Mouse (Mus musculus) midbrain, embryonic 12.5 days (tissue): ENCODE data around the gene Drg1. TPM values are rescaled to one million over a fixed set of nuclear protein-coding genes. Genes with fewer than 3 reads are reported as not detected.

Experiments used
- ATAC-seq: fragments of 200-750 bp; cut with Nextera tagmentation; 2 replicates; pipeline ENCODE4 v1.8.0; 2017; ENCODE audit warnings: low read depth, moderate TSS enrichment, moderate library complexity; ENCODE audit not compliant: low FRiP score
- H3K27ac ChIP-seq: fragments of 300-500 bp; sonication (generic); replicated peaks from 2 replicates; pipeline ENCODE4 v1.5.1; 2016; ENCODE audit warnings: mild to moderate bottlenecking
- H3K27me3 ChIP-seq: fragments of 300-500 bp; sonication (generic); 2 replicates; pipeline ENCODE4 v1.6.1; 2016; ENCODE audit warnings: mild to moderate bottlenecking
- H3K36me3 ChIP-seq: fragments of 300-500 bp; sonication (generic); 2 replicates; pipeline ENCODE4 v1.6.1; 2016
- H3K4me1 ChIP-seq: fragments of 300-500 bp; sonication (generic); 2 replicates; pipeline ENCODE4 v1.6.1; 2016
- H3K4me2 ChIP-seq: fragments of 300-500 bp; sonication (generic); replicated peaks from 2 replicates; pipeline ENCODE4 v1.6.1; 2016; ENCODE audit warnings: mild to moderate bottlenecking, moderate library complexity
- H3K4me3 ChIP-seq: fragments of 300-500 bp; sonication (generic); 2 replicates; pipeline ENCODE4 v1.5.1; 2016; ENCODE audit warnings: mild to moderate bottlenecking
- H3K9ac ChIP-seq: fragments of 300-500 bp; sonication (generic); replicated peaks from 2 replicates; pipeline ENCODE4 v1.6.1; 2016; ENCODE audit warnings: mild to moderate bottlenecking, moderate library complexity
- H3K9me3 ChIP-seq: fragments of 300-500 bp; sonication (generic); 2 replicates; pipeline ENCODE4 v1.6.1; 2016; ENCODE audit warnings: mild to moderate bottlenecking
- WGBS: fragments of 180-500 bp; shearing (Covaris S2); methylation state at CpG from one replicate; pipeline ENCODE4 v1.1.7; 2016; 5-methylcytosine and 5-hydroxymethylcytosine counted together
- polyA plus RNA-seq: library from polyadenylated mRNA; unstranded; fragments of >200 nt; fragmentation: Nextera tagmentation; extraction: Ambion mirVana; gene quantifications from 2 replicates; pipeline ENCODE4 v1.2.1, GENCODE M21; 2016

Drg1 gene
- polyA plus RNA-seq, 1 experiment from 2014 or later = 285 TPM

DNA sequence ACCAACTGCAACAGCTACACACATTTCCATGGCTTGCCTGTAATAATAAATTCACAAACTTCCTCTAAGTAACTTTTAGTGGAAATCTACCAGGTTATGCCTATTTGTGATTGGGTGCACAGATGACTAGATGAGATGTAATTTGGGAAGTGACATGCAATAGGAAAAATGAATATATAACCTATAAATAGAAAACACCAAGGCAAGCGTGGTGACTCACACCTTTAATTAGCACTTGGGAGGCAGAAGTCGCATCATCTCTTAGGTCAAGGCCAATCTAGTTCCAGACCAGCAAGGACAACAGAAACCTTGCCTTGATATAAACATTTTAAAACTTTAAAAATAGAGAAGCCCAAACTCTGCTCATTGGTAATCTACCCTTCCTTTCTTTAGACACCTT is 18.8 kb downstream of the Drg1 start:
- no peaks in the 10 kb centered on the region for H3K4me1 ChIP-seq
- ATAC-seq = no peak
- no peaks in the 10 kb centered on the region for H3K27me3 ChIP-seq
- H3K4me2 ChIP-seq = no peak overlapping the region
- 96% methylated on average over 2 of the region's 2 CpGs for WGBS
- no peak overlapping the region for H3K4me3 ChIP-seq
- no peak overlapping the region for H3K27ac ChIP-seq
- H3K9ac ChIP-seq = no peak overlapping the region
- peaks cover 91% of the 10 kb centered on the region for H3K36me3 ChIP-seq
- H3K9me3 ChIP-seq = no peaks in the 10 kb centered on the region

DNA sequence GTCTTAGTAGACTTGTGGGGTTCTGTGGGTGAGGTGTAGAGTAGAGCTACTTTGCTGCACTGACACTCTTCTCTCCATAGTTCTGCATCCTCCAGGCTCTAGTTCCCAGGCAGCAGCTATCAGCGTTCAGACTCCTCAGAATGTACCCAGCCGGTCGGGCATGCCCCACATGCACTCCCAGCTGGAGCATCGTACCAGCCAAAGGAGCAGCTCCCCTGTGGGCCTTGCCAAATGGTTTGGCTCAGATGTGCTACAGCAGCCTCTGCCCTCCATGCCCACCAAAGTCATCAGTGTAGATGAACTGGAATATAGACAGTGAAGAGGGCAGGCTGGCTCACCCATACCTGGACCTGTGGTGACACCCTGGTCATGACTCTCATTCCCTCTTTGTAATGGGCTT is 22.4 kb downstream of the Drg1 start:
- Histone ChIP-seq H3K9ac (no peak overlapping the region), H3K4me1 (no peaks in the 10 kb centered on the region), H3K4me2 (no peak overlapping the region), H3K27me3 (no peaks in the 10 kb centered on the region), H3K27ac (no peak overlapping the region), H3K9me3 (peaks cover 2% of the 10 kb centered on the region; the same call in 1 of the 2 replicates), H3K4me3 (no peak overlapping the region), H3K36me3 (peaks cover 90% of the 10 kb centered on the region)
- 79% methylated on average over 4 of the region's 4 CpGs for WGBS
- ATAC-seq = no peak

DNA sequence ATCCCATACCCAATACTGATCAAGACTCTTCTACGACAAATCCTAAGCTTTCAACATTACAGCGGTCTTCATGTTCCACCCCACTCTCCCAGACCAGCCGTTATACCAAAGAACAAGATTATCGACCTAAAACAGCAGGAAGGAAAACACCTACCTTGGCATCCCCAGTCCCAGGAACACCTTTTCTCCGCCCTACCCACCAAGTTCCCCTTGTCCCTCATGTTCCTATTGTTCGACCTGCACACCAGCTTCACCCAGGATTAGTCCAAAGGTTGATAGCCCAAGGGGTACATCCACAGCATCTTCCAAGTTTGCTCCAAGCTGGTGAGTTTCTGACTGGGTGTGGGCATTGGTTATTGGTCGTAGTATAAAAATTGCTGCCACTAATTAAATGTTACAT is 23.8 kb downstream of the Drg1 start:
- no peak overlapping the region for H3K4me2 ChIP-seq
- no peaks in the 10 kb centered on the region for H3K27me3 ChIP-seq
- no peaks in the 10 kb centered on the region for H3K4me1 ChIP-seq
- no peak overlapping the region for H3K4me3 ChIP-seq
- no peak overlapping the region for H3K9ac ChIP-seq
- H3K36me3 ChIP-seq = peaks cover 90% of the 10 kb centered on the region
- no peak for ATAC-seq
- 93% methylated on average over 7 of the region's 7 CpGs for WGBS
- peaks cover 2% of the 10 kb centered on the region; the same call in 1 of the 2 replicates for H3K9me3 ChIP-seq
- no peak overlapping the region for H3K27ac ChIP-seq

DNA sequence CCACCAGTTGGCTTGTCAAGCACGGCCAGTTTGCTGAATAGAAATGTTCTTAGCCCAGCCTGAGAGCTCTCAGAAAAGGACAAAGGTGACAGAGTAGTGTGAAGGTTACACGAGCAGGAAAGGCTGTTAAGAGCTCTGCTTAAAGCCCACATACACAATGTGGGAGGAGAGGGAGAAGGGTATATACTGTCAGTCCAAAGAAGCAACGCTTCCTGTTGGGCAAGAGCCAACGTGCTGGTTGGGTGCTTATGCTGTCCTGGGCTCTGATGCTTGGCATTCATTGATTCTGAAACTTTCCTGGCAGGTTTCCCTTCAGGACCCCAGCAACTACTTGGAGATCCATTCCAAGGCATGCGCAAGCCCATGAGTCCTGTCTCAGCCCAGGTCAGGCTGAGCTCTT is 30.9 kb downstream of the Drg1 start:
- Histone ChIP-seq H3K9ac (no peak overlapping the region), H3K27me3 (no peaks in the 10 kb centered on the region), H3K4me1 (no peaks in the 10 kb centered on the region), H3K9me3 (no peaks in the 10 kb centered on the region), H3K36me3 (peaks cover 92% of the 10 kb centered on the region), H3K4me2 (no peak overlapping the region), H3K4me3 (no peak overlapping the region), H3K27ac (no peak overlapping the region)
- ATAC-seq = no peak
- WGBS = 94% methylated on average over 5 of the region's 5 CpGs

DNA sequence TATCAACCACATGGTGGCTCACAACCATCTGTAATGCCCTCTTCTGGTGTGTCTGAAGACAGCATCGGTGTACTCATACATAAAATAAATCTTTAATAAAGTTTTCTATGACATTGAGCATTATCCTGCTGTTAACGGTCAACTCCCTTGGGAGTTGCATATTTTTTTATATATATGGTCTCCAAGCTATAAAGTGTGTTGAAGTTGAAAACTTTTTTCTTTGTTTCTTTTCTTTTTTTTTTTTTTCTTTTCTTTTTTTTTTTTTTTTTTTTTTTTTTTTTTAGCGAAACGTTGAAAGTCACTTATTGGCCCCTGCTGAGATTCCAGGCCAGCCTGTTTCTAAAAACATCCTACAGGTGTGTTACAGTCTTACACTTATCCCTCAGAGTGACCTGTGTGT is 32.5 kb downstream of the Drg1 start:
- Histone ChIP-seq H3K9me3 (no peaks in the 10 kb centered on the region), H3K4me1 (no peaks in the 10 kb centered on the region), H3K4me3 (no peak overlapping the region), H3K27ac (no peak overlapping the region), H3K9ac (no peak overlapping the region), H3K36me3 (peaks cover 90% of the 10 kb centered on the region), H3K27me3 (no peaks in the 10 kb centered on the region), H3K4me2 (no peak overlapping the region)
- WGBS = 95% methylated on average over 4 of the region's 4 CpGs
- no peak for ATAC-seq

DNA sequence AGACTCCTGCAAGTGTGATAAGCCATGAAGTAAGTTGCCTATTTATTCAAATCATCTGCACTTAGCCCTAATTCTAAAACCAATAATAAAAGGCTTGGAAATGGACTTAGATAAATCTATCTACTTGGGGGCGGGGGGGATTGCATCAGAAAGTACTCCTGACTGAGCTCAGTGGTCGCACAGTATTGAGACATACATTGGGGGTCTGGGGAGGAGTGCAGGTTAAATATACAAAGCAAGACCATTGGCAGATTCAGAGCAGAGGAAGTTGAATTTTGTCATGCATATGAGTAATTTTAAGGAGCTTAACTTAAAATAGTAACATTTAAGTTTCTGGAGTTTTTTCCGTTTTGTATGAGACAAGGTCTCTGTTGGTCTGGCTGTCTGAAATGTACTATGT is 34.0 kb downstream of the Drg1 start:
- Histone ChIP-seq H3K9ac (no peak overlapping the region), H3K4me2 (no peak overlapping the region), H3K9me3 (no peaks in the 10 kb centered on the region), H3K36me3 (peaks cover 84% of the 10 kb centered on the region), H3K4me1 (no peaks in the 10 kb centered on the region), H3K27me3 (no peaks in the 10 kb centered on the region), H3K4me3 (no peak overlapping the region), H3K27ac (no peak overlapping the region)
- no peak for ATAC-seq
- 96% methylated on average over 3 of the region's 3 CpGs for WGBS

DNA sequence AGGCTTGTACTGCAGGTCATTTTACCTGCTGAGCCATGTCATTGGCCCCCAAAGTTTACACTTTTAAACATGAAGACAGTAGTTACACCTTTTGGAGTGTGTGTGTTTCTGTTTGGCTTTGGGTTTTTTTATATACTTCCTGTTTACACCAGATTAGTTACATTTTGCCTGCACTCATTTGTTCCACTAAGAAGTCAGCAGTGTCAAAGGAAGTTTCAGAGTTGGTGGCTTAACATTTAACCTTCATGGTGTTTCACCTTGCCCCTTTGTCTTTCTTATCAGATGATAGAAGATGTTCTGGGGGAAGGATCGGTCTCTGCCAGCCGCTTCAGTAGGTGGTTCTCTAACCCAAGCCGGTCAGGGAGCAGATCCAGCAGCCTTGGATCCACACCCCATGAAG is 39.1 kb downstream of the Drg1 start:
- Histone ChIP-seq H3K36me3 (peaks cover 78% of the 10 kb centered on the region), H3K9ac (no peak overlapping the region), H3K4me3 (no peak overlapping the region), H3K4me2 (no peak overlapping the region), H3K9me3 (no peaks in the 10 kb centered on the region), H3K27ac (no peak overlapping the region), H3K27me3 (no peaks in the 10 kb centered on the region), H3K4me1 (no peaks in the 10 kb centered on the region)
- no peak for ATAC-seq
- 96% methylated on average over 3 of the region's 3 CpGs for WGBS

DNA sequence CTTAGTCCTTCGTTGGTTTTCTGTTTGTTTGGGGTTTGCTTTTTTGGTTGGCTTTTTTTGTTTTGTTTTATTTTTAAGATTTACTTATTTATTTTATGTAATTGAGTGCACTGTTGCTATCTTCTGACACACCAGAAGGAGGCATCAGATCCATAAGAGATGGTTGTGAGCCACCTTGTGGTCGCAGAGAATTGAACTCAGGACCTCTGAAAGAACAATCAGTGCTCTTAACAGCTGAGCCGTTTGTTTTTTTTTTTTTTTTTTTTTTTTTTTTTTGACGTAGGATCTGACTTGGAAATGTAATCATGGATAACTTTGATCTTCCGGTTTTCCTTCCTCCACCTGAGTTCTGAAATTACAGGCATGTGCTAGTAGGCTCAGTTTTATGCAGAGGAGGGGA is 43.1 kb downstream of the Drg1 start:
- H3K27ac ChIP-seq = no peak overlapping the region
- H3K4me3 ChIP-seq = no peak overlapping the region
- H3K4me1 ChIP-seq = no peaks in the 10 kb centered on the region
- WGBS = 74% methylated on average over 5 of the region's 5 CpGs
- no peak for ATAC-seq
- H3K36me3 ChIP-seq = peaks cover 76% of the 10 kb centered on the region
- H3K9ac ChIP-seq = no peak overlapping the region
- no peaks in the 10 kb centered on the region for H3K27me3 ChIP-seq
- no peak overlapping the region for H3K4me2 ChIP-seq
- no peaks in the 10 kb centered on the region for H3K9me3 ChIP-seq

DNA sequence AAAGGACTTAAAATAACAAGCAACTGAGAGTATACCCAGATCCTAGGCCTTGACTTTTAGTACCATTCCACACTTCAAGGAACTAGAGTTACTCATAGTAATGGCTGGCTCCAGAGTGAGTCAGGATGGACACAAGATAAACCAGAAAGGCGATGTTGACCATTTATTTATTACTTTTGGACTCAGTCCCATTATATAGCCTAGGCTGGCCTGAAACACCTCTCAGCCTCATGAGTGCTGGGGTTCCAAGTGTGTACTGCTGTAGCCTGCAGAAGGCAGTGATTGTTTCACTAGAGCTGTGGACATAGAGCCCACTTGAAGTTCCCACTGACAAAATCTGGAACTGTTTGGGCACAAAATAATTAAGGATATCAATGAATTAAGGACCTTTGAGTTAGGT is 53.7 kb downstream of the Drg1 start:
- Histone ChIP-seq H3K4me3 (no peak overlapping the region), H3K27me3 (no peaks in the 10 kb centered on the region), H3K9me3 (no peaks in the 10 kb centered on the region), H3K36me3 (peaks cover 73% of the 10 kb centered on the region), H3K27ac (no peak overlapping the region), H3K9ac (no peak overlapping the region), H3K4me2 (no peak overlapping the region), H3K4me1 (no peaks in the 10 kb centered on the region)
- no peak for ATAC-seq
- WGBS = 89% methylated on average over 1 of the region's 1 CpGs

DNA sequence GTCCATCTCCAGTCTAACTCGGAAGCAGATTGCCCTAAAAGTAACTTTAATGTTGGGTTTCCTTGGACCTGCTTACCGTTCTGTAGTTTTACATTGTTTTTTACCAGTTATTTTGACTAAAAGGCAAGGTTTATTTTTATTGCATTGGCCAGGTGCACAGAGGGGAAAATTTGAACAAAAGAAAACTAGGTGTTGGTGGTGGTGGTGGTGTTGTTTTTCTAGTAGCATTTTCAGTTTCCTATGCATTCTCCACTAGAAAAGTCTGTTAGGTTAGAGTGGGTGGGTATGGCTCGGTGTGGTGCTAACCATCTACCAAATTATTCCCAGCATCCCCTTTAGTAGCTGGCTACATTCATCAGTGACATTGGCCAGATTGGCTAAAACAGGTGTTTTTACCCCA is 59.4 kb downstream of the Drg1 start:
- 89% methylated on average over 3 of the region's 3 CpGs for WGBS
- Histone ChIP-seq H3K4me3 (no peak overlapping the region), H3K27ac (no peak overlapping the region), H3K9me3 (no peaks in the 10 kb centered on the region), H3K4me1 (peaks cover 7% of the 10 kb centered on the region), H3K4me2 (no peak overlapping the region), H3K36me3 (peaks cover 56% of the 10 kb centered on the region), H3K27me3 (no peaks in the 10 kb centered on the region), H3K9ac (no peak overlapping the region)
- ATAC-seq = no peak

DNA sequence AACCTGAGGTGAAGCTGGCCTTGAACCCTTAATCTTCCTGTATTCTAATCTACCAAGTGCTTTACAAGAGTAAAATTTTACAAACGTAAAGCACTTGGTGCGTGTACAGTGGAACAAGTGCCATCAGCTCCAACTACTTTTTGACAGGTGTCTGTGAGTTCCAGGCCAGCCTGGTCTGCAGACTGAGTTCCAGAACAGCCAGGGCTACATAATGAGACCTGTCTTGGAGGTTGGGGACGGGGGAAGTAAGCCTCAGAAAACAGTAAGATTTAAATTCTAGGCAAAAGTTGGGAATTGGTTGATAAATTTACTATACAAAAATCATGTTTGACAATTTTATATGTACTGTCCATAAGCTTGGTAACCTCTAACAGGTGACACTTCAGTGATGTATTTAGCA is 61.0 kb downstream of the Drg1 start:
- WGBS = 93% methylated on average over 3 of the region's 3 CpGs
- ATAC-seq = no peak
- H3K27ac ChIP-seq = no peak overlapping the region
- H3K9ac ChIP-seq = no peak overlapping the region
- no peaks in the 10 kb centered on the region for H3K27me3 ChIP-seq
- H3K36me3 ChIP-seq = peaks cover 48% of the 10 kb centered on the region
- H3K4me2 ChIP-seq = no peak overlapping the region
- H3K4me1 ChIP-seq = peaks cover 7% of the 10 kb centered on the region
- H3K9me3 ChIP-seq = no peaks in the 10 kb centered on the region
- H3K4me3 ChIP-seq = no peak overlapping the region

DNA sequence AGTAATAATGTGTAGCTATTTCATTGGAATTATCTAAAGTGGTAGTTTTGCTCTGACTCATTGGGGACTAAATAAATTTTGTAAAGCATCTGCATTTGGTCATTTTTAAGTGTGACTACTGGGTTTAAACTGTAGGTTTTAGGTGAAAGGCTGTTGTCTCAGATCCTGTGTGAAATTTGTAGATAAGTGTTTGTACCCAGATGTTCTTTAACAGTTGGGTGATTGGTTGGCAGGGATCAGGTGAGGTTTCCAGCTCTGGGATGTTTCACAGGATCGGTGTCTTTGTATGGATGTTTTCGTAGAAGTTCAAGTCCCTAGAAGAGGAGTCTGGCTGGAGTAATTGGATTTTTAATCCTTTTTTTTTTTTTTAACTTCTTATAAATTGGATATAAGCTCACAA is 62.4 kb downstream of the Drg1 start:
- H3K9me3 ChIP-seq = no peaks in the 10 kb centered on the region
- no peak overlapping the region for H3K9ac ChIP-seq
- H3K4me1 ChIP-seq = peaks cover 7% of the 10 kb centered on the region
- H3K4me3 ChIP-seq = peak overlapping the region; percentile 42; the same call in 1 of the 2 replicates
- peak overlapping the region; percentile 42 for H3K4me2 ChIP-seq
- ATAC-seq = no peak
- no peak overlapping the region for H3K27ac ChIP-seq
- 90% methylated on average over 2 of the region's 2 CpGs for WGBS
- peaks cover 37% of the 10 kb centered on the region for H3K36me3 ChIP-seq
- H3K27me3 ChIP-seq = no peaks in the 10 kb centered on the region

DNA sequence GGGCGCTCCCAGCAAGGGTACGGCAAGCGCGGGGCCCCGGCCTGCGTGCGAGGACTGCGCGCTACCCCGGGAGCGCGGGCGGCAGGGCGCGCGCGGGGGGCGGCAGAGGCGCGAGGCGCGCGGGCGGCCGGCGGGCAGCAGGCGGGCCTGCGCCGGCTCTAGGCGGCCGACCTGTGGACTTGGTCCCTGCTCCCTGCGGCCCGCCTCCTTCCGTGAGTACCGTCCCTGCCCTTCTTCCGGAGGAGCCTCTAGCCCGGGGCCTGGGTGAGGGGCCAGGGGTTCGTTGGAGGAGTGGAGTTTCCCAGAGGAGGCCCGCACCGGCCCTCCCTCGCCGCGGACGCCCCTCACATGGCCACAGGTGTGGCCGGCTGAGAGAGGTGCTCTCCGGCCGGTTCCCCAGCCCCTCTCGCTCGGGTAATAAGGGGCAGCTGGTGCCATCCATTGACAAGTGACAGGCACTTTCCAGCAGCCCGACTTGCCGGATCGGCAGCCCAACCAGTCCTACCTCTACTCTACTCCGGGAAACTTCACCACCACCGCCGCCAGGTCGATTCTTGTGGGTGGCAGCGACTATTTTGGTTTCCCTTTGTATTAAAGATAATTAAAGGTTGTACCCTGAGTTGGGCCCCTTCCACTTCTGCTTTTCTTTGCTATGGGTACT is 63.3 kb downstream of the Drg1 start:
- peak; percentile 35 for ATAC-seq
- H3K27ac ChIP-seq = peak overlapping the region; percentile 16; the same call in 1 of the 2 replicates
- H3K9ac ChIP-seq = peak overlapping the region; percentile 40
- peak overlapping the region; percentile 42 for H3K4me3 ChIP-seq
- WGBS = 1% methylated on average over 34 of the region's 57 CpGs
- H3K9me3 ChIP-seq = no peaks in the 10 kb centered on the region
- peaks cover 7% of the 10 kb centered on the region for H3K4me1 ChIP-seq
- H3K27me3 ChIP-seq = no peaks in the 10 kb centered on the region
- peaks cover 30% of the 10 kb centered on the region for H3K36me3 ChIP-seq
- H3K4me2 ChIP-seq = peak overlapping the region; percentile 42
